Mouse (Mus musculus) intestine, embryonic 14.5 days (tissue): ENCODE data around the gene Adarb2. TPM values are rescaled to one million over a fixed set of nuclear protein-coding genes. Genes with fewer than 3 reads are reported as not detected.
A peak's percentile ranks its signal among the peaks of the same experiment; 100 is the strongest.

Source experiments
- ATAC-seq: fragments of 200-750 bp; cut with Nextera tagmentation; replicated peaks from 2 replicates; pipeline ENCODE4 v1.8.0; 2017; ENCODE audit warnings: low read depth, moderate number of reproducible peaks, moderate TSS enrichment, moderate library complexity; ENCODE audit not compliant: low FRiP score, low TSS enrichment
- DNase-seq: peaks from one replicate; pipeline ENCODE4 v3.0.0-alpha.2; 2018; ENCODE audit warnings: low spot score
- H3K27ac ChIP-seq: fragments of 300-500 bp; sonication (generic); 2 replicates; pipeline ENCODE4 v1.5.1; 2014; ENCODE audit warnings: low read depth, mild to moderate bottlenecking, control low read depth
- H3K27me3 ChIP-seq: fragments of 300-500 bp; sonication (generic); replicated peaks from 2 replicates; pipeline ENCODE4 v1.6.1; 2014; ENCODE audit warnings: low read length, control low read depth; ENCODE audit not compliant: control insufficient read depth, insufficient read depth
- H3K36me3 ChIP-seq: fragments of 300-500 bp; sonication (generic); 2 replicates; pipeline ENCODE4 v1.6.1; 2014; ENCODE audit warnings: low read length, control low read depth; ENCODE audit not compliant: control insufficient read depth, insufficient read depth
- H3K4me1 ChIP-seq: fragments of 300-500 bp; sonication (generic); replicated peaks from 2 replicates; pipeline ENCODE4 v1.6.1; 2014; ENCODE audit warnings: low read length, control low read depth, mixed read lengths; ENCODE audit not compliant: control insufficient read depth, insufficient read depth
- H3K4me2 ChIP-seq: fragments of 300-500 bp; sonication (generic); 2 replicates; pipeline ENCODE4 v1.6.1; 2014; ENCODE audit warnings: low read length
- H3K4me3 ChIP-seq: fragments of 300-500 bp; sonication (generic); 2 replicates; pipeline ENCODE4 v1.5.1; 2014; ENCODE audit warnings: low read depth, low read length, control low read depth, mixed read lengths
- H3K9ac ChIP-seq: fragments of 300-500 bp; sonication (generic); 2 replicates; pipeline ENCODE4 v1.6.1; 2014; ENCODE audit warnings: mild to moderate bottlenecking, low read length
- H3K9me3 ChIP-seq: fragments of 300-500 bp; sonication (generic); 2 replicates; pipeline ENCODE4 v1.6.1; 2016; ENCODE audit warnings: low read length, control low read depth; ENCODE audit not compliant: control insufficient read depth
- WGBS: fragments of 180-500 bp; shearing (Covaris S2); extraction: QIAGEN DNeasy Blood & Tissue Kit; methylation state at CpG from one replicate; pipeline ENCODE4 v1.1.7; 2014; 5-methylcytosine and 5-hydroxymethylcytosine counted together
- polyA plus RNA-seq: library from polyadenylated mRNA; unstranded; fragments of >200 nt; fragmentation: Nextera tagmentation; extraction: Ambion mirVana; gene quantifications from 2 replicates; pipeline ENCODE4 v1.2.1, GENCODE M21; 2014

Adarb2 gene
- polyA plus RNA-seq, 1 experiment from 2014 or later = 1.7 TPM

- ATAC-seq (no peak), DNase-seq (no peak)
- Histone ChIP-seq H3K4me3 (no peak overlapping the region), H3K36me3 (no peaks in the 10 kb centered on the region), H3K27me3 (no peaks in the 10 kb centered on the region), H3K4me1 (no peaks in the 10 kb centered on the region), H3K9ac (no peak overlapping the region), H3K9me3 (no peaks in the 10 kb centered on the region), H3K4me2 (no peak overlapping the region), H3K27ac (no peak overlapping the region)
- WGBS = 88% methylated on average over 5 of the region's 5 CpGs
These were observed 495.8 kb downstream of the Adarb2 start for GRCm38 (mm10) chr13:8698451-8698850.

DNA sequence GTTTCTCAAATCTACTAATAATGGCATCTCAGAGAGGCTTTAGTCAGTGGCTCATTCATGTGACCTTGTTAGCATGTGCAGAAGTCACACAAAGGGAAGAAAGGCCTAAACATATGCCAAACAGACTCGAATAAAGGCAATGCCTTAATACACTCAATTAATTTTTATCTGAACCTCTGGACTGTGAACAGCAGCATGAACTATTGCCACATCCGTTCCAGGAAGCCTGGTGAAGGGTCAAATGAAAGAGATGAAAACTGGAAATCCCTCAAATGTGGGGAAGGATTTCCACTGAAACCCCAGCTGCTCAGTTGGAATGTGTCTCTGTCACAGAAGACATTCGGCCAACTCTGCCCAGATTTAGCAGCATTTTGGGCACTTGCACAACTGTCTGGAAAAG lies 497.2 kb downstream of the Adarb2 start:
- no peak overlapping the region for H3K4me3 ChIP-seq
- H3K4me2 ChIP-seq = no peak overlapping the region
- ATAC-seq (no peak), DNase-seq (no peak)
- no peak overlapping the region for H3K9ac ChIP-seq
- 78% methylated on average over 3 of the region's 3 CpGs for WGBS
- H3K36me3 ChIP-seq = no peaks in the 10 kb centered on the region
- H3K9me3 ChIP-seq = no peaks in the 10 kb centered on the region
- H3K27me3 ChIP-seq = no peaks in the 10 kb centered on the region
- no peaks in the 10 kb centered on the region for H3K4me1 ChIP-seq
- no peak overlapping the region for H3K27ac ChIP-seq

DNA sequence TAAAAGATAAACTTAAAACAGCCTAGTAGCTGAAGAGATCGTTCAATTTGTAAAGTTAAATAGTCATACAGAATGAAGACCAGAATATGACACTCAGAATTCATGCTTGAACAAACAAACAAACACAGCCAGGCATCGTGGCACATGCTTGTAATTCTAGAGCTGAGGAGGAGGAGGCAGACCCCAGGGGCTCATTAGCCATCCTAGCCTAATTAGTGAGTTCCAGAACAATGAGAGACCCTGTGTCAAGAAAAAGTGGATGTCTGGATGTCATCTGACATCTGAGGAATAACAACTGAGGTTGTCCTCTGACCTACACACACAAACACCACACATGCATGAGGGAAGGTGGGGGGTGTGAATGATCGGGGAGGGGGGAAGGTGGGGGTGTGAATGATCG lies 498.3 kb downstream of the Adarb2 start:
- H3K4me2 ChIP-seq = no peak overlapping the region
- no peak overlapping the region for H3K9ac ChIP-seq
- no peak overlapping the region for H3K4me3 ChIP-seq
- no peak overlapping the region for H3K27ac ChIP-seq
- H3K4me1 ChIP-seq = 0 out of 2 replicates have a peak, but pooled peaks cover 3% of the 10 kb centered on the region
- no peak for ATAC-seq
- H3K9me3 ChIP-seq = no peaks in the 10 kb centered on the region
- H3K36me3 ChIP-seq = no peaks in the 10 kb centered on the region
- H3K27me3 ChIP-seq = no peaks in the 10 kb centered on the region
- WGBS = 59% methylated on average over 4 of the region's 4 CpGs
- DNase-seq = no peak

DNA sequence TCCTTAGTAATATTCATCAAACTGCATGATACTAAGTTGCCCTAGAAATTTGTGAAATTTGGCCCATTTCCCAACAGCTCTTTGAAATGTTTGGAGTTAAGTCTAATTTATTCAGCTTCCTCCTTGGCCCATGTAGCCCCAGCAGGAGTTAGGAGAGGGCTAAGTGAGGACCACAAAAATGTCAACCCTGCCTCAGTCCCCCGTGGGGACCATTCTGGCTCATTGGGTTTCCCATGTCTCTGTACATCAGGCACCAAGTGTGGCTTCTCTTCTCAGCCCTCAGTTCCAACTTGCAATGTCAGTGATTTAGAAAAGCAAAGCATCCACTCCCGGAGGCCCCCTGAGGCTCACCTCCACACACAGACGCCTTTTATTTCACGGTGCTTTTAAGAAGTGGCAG lies 502.6 kb downstream of the Adarb2 start:
- no peaks in the 10 kb centered on the region for H3K36me3 ChIP-seq
- no peak for ATAC-seq
- DNase-seq = no peak
- no peak overlapping the region for H3K4me2 ChIP-seq
- H3K9ac ChIP-seq = no peak overlapping the region
- no peak overlapping the region for H3K4me3 ChIP-seq
- H3K27me3 ChIP-seq = no peaks in the 10 kb centered on the region
- no peaks in the 10 kb centered on the region for H3K9me3 ChIP-seq
- 0 out of 2 replicates have a peak, but pooled peaks cover 3% of the 10 kb centered on the region for H3K4me1 ChIP-seq
- H3K27ac ChIP-seq = no peak overlapping the region
- WGBS = 40% methylated on average over 4 of the region's 4 CpGs

GRCm38 (mm10) chr13:8713377-8713776 lies 510.7 kb downstream of the Adarb2 start:
- H3K27me3 ChIP-seq = no peaks in the 10 kb centered on the region
- no peak for ATAC-seq
- H3K4me3 ChIP-seq = no peak overlapping the region
- H3K4me2 ChIP-seq = no peak overlapping the region
- 75% methylated on average over 6 of the region's 6 CpGs for WGBS
- H3K36me3 ChIP-seq = no peaks in the 10 kb centered on the region
- no peaks in the 10 kb centered on the region for H3K4me1 ChIP-seq
- no peak overlapping the region for H3K9ac ChIP-seq
- peak; percentile 28 for DNase-seq
- H3K9me3 ChIP-seq = no peaks in the 10 kb centered on the region
- H3K27ac ChIP-seq = no peak overlapping the region

GRCm38 (mm10) chr13:8729972-8730645 lies 527.4 kb downstream of the Adarb2 start:
- WGBS = 84% methylated on average over 10 of the region's 10 CpGs
- no peaks in the 10 kb centered on the region for H3K27me3 ChIP-seq

DNA sequence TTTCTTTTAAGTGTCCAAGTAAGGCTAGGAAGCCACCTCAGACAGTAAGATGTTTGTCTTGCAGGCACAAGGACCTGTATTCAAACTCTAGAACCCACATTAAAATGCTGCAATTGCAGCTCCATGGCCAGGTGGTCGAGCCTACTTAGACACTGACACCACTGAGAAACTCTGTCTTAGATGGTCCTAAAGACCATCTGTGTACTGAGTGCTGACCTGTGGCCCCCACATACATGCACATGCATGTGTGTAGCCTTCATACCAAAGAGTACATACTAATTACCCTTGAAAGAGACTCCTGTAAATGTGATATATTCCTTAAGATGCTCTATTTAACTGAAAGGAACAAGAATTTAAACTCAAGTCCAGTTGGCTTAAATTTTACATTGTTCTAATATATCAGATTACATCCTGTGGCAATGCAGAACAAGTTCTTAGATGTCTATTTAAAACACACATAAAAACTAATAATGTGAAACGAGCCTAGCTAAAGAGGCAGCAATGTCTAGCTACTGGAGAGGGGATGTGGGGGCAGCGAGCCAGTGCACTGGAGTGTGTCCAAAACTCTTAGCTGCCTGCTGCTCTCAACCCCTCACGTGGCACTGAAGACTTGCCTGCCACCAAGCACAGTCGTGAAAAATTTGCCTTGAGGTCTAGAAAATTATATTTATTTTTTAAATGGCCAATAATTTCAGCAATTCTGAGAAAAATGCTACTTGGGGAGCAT lies 534.6 kb downstream of the Adarb2 start:
- no peak overlapping the region for H3K4me3 ChIP-seq
- no peak for ATAC-seq
- no peaks in the 10 kb centered on the region for H3K27me3 ChIP-seq
- no peaks in the 10 kb centered on the region for H3K9me3 ChIP-seq
- peak; percentile 6 for DNase-seq
- 70% methylated on average over 5 of the region's 5 CpGs for WGBS
- no peaks in the 10 kb centered on the region for H3K36me3 ChIP-seq
- H3K4me1 ChIP-seq = no peaks in the 10 kb centered on the region
- no peak overlapping the region for H3K9ac ChIP-seq
- H3K27ac ChIP-seq = no peak overlapping the region
- H3K4me2 ChIP-seq = no peak overlapping the region

More at GRCm38 (mm10) chr13:8729972-8730645, 527.4 kb downstream of the Adarb2 start:
- H3K4me1 ChIP-seq = no peaks in the 10 kb centered on the region
- H3K4me2 ChIP-seq = no peak overlapping the region
- DNase-seq = no peak
- H3K9me3 ChIP-seq = no peaks in the 10 kb centered on the region
- no peak for ATAC-seq
- H3K4me3 ChIP-seq = no peak overlapping the region
- H3K9ac ChIP-seq = no peak overlapping the region
- H3K36me3 ChIP-seq = no peaks in the 10 kb centered on the region
- H3K27ac ChIP-seq = no peak overlapping the region

GRCm38 (mm10) chr13:8742792-8743191 lies 540.1 kb downstream of the Adarb2 start:
- ATAC-seq (no peak), DNase-seq (peak; percentile 21)
- H3K4me1 ChIP-seq = no peaks in the 10 kb centered on the region
- no peak overlapping the region for H3K9ac ChIP-seq
- no peaks in the 10 kb centered on the region for H3K36me3 ChIP-seq
- H3K9me3 ChIP-seq = no peaks in the 10 kb centered on the region
- no peak overlapping the region for H3K4me2 ChIP-seq
- H3K4me3 ChIP-seq = no peak overlapping the region
- WGBS = 88% methylated on average over 5 of the region's 5 CpGs
- no peaks in the 10 kb centered on the region for H3K27me3 ChIP-seq
- no peak overlapping the region for H3K27ac ChIP-seq

GRCm38 (mm10) chr13:8744565-8744964 lies 541.9 kb downstream of the Adarb2 start:
- H3K9me3 ChIP-seq = no peaks in the 10 kb centered on the region
- H3K36me3 ChIP-seq = no peaks in the 10 kb centered on the region
- no peaks in the 10 kb centered on the region for H3K27me3 ChIP-seq
- H3K4me2 ChIP-seq = no peak overlapping the region
- H3K4me3 ChIP-seq = no peak overlapping the region
- no peaks in the 10 kb centered on the region for H3K4me1 ChIP-seq
- no peak overlapping the region for H3K27ac ChIP-seq
- no peak overlapping the region for H3K9ac ChIP-seq
- DNase-seq = peak; percentile 49
- 54% methylated on average over 3 of the region's 3 CpGs for WGBS
- ATAC-seq = no peak
